Mouse (Mus musculus): ENCODE data around the gene Rragb. TPM values are rescaled to one million over a fixed set of nuclear protein-coding genes. Genes with fewer than 3 reads are reported as not detected.
"Not testable (repeated sequence)": the region's sequence is repeated elsewhere in the genome, so short reads cannot be mapped to it uniquely, and the experiment has no call there.

Rragb gene
- 10 to 100 TPM; 11.8 to 12.5 TPM for total RNA-seq (2021)
- long read RNA-seq, experiment 1, partial matches to known transcripts = 0 of 5 reads
- long read RNA-seq, experiment 1, other reads (novel, unspliced or antisense) = 2 of 5 reads
- long read RNA-seq, experiment 2, transcript Rragb-201 (11 exons, 2,258 nt) = major isoform, 16 of 36 reads
- long read RNA-seq, experiment 2, partial matches to known transcripts = 0 of 36 reads
- long read RNA-seq, experiment 2, other reads (novel, unspliced or antisense) = 20 of 36 reads

DNA sequence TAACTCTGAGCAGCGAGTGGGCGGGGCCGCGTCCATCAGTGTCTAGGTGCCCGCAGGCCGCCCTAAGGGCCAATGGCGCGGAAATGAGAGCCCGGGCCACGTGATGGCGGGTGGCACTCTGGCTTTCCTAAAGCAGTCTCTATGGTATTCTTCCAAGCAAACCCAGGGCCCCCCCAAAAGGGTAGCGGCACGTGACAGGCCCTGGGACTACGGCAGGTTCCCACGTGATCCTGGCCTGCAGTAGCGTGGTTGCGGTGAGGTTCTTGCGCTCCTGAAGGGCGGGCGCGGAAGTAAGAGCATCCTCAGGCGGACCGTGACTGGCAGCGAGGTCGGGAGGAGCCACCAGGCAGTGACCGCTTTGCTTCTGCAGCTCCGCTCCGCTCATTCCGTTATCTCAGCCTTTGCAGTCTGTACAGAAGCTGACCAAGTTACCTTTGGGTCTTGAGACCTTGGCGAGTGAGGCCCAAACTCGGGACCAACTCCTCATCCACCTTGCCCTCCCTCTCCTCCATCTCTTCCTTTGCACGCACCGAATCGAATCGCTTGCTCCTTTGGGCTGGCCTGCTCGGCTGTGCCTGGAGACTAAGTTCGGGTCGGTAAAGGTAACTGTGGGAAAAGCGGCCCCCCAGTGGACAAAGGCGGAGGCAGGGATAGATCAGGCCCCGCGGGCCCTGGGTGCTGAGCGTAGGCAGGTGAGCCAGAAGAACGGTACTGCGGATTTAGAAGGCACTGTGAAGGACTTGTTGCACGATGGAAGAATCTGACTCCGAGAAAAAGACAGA lies at the start of gene Rragb:
TSS of gene Rragb (plus strand) at position 248 of the 782 bp plus-strand sequence.
- DNase-seq (ENCODE audit: low spot score in 2 of 2) = peak; percentile 4 to 23

DNA sequence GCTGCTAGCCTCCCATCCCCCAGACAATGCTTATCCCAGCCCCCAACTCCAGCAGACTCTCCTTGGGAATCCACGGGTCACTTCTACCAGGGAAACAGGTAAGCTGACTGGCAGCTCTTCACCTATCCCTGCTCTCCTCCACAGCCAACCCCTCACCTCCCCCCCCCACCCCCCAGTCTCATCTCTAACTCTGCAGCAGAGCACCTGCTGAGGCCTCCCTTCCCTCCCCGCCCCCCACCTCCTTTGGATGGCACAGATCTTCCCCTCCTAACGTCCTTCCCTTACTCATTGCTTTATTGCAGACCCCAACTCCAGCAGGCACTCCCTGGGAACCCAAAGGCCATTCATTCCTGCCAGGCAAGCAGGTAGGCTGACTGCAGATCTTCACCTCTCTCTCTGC lies 21.3 kb upstream of the Rragb start, which contains the start of gene Foxr2:
TSS of gene Foxr2 (plus strand) at position 301 of the 400 bp plus-strand sequence.
- no peak for DNase-seq (ENCODE audit: low spot score in 2 of 2)

- no peak for DNase-seq (ENCODE audit: low spot score in 2 of 2)
Observed at GRCm38 (mm10) chrX:153119013-153119412, 20.8 kb upstream of the Rragb start.

DNA sequence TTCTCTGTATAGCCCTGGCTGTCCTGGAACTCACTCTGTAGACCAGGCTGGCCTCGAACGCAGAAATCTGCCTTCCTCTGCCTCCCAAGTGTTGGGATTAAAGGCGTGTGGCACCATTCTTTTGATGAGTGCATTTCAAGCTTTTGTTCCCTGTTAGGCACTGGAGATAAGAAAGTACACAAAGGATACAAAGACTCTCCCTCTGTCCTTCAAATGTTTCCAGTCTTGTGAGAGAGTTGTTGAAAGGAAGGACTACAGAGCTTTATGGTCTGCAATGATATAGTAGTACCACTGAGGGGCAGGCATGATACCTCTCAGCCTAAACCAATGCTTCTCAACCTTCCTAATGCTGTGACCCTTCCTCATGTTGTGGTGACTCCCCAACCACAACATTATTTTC lies 2.9 kb downstream of the Rragb start:
- no peak for DNase-seq (ENCODE audit: low spot score in 2 of 2)

- DNase-seq (ENCODE audit: low spot score in 2 of 2) = no peak
Observed at GRCm38 (mm10) chrX:153151766-153152165, 12.0 kb downstream of the Rragb start.

DNA sequence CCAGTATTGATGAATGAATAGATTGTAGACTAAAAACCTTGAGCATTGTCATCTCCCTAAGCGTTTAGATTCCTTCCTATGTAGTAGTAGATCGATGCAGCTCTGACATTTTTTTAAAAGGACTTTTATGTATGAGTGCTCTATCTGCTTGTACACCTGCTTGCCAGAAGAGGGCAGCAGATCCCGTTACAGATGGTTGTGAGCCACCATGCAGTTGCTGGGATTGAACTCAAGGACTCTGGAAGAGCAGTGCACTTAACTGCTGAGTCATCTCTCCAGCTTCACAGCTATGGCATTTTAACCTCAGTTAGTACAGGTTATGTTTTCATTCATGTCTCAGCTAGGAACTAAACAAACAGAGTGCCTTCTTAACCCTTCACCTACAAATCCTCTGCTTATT lies 15.5 kb downstream of the Rragb start:
- DNase-seq (ENCODE audit: low spot score in 2 of 2) = no peak

- DNase-seq (ENCODE audit: low spot score in 2 of 2) = no peak
Observed at GRCm38 (mm10) chrX:153174786-153175185, 35.0 kb downstream of the Rragb start.

DNA sequence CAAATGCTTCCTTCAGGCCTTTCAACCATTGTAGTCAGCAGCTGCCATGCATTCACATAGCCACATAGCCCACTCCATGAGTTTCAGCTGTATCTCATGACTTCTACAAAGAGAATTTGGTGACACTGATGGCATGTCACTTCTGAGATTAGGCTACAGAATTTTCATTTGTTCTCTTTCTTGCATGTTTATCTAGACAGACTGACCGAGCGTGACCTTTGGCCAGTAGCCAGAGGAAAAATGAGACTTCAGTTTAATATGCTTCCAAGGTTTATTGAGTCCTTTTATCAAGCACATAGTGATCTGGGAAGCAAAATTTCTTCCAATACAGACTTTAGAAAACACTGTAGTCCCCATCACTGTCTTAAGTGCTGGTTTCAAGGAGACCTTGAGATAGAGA lies 42.4 kb downstream of the Rragb start:
- no peak for DNase-seq (ENCODE audit: low spot score in 2 of 2)

DNA sequence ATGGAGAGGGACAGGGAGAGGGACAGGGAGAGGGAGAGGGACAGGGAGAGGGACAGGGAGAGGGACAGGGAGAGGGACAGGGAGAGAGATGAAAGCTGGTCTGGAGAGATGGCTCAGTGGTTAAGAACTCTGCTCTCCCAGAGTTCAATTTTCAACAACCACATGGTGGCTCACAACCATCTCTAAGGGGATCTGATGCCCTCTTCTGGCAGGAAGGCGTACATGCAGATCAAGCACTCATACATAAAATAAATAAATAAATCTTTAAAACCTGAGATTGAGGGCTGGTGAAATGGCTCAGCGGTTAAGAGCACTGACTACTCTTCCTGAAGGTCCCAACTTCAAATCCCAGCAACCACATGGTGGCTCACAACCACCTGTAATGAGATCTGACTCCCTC lies 59.4 kb downstream of the Rragb start:
- not testable (repeated sequence) for DNase-seq (ENCODE audit: low spot score in 2 of 2)

- DNase-seq (ENCODE audit: low spot score in 2 of 2) = no peak
Observed at GRCm38 (mm10) chrX:153211101-153211500, 71.3 kb downstream of the Rragb start.

Other genes with a start within 250 kb of the Rragb start
- gene Usp51, start 133.5 kb upstream of the Rragb start, total RNA-seq (2021) = 1 to 10 TPM; 4.7 to 5.0 TPM
- gene Mageh1, start 102.4 kb upstream of the Rragb start, total RNA-seq (2021) = 10 to 100 TPM; 37.8 to 42.5 TPM
- gene Foxr2, start 21.2 kb upstream of the Rragb start, total RNA-seq (2021) = not detected
- gene Klf8, start 97.5 kb downstream of the Rragb start, total RNA-seq (2021) = 1 to 10 TPM in 1 of 2 experiments, under 1 TPM in 1; 0.71 to 1.5 TPM

Measured in adrenal gland, postnatal 4 days (tissue).